Mouse (Mus musculus): Measurements from ENCODE around the gene Rnf181.

Rnf181 gene

GRCm38 (mm10) chr6:72319019-72319418, 47.7 kb downstream of the Rnf181 start:
- no peak for DNase-seq

DNA sequence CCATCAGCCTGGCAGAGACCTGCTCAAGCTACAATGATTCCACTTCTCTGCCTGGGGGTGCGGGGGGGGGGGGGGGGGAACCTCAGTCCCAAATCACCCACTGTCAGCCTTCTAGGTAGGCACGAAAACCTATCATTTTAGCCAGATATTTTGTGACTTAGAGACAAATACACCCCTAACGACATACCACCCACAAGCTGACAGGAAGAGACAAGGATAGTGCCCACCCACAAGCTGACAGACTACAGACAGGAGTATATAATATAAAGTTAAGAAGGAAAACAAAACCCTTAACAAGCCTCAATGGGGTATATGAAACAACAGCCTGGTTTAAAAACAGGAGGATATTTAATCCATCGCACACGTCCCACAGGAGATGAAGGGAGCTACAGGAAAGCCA, 48.3 kb downstream of the Rnf181 start:
- no peak for DNase-seq

GRCm38 (mm10) chr6:72316044-72316443, 50.7 kb downstream of the Rnf181 start:
- no peak for DNase-seq

GRCm38 (mm10) chr6:72315384-72315783, 51.4 kb downstream of the Rnf181 start:
- DNase-seq: no peak

DNA sequence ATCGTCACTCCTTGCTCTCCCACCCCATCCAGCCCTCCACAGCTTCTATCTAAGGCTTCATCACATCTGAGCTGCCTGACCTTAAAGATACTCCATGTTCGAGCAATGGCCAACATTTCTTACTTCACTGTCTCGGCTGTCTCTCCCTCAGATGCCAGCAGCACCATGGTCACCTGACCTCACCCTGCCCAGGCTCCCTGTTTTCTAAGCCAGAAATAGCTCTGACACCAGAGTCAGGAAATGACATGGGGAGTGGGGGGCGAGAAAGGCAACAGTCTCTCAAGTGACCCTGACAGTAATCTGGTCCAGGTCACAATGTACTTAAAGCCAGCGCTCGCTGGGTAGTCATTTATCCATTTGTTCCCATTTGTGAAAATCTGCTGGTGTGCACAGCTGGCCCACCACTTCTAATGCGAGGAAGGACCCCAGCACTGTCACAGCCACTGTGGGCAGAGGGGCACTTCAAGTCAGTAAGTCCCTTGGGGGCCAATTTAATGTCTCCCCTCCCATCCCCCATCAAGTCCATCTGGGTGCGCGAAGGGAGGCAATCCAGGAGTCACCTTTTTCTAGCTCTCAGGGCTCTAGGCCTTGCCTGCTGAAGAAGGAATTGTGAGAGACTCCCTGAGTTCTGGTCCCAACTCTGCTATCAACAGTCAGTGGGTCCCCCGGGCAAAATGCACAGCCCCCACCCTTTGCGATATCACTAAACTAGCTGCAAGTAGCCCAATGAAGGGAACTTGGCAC, 53.5 kb downstream of the Rnf181 start:
- no peak for DNase-seq

GRCm38 (mm10) chr6:72312198-72312597, 54.6 kb downstream of the Rnf181 start:
- DNase-seq: no peak

Data from thymus, adult 18-20 months (tissue).